Mouse (Mus musculus) spleen, postnatal 10 days (tissue): Measurements from ENCODE around the gene Gsk3b.

Experiments used
- DNase-seq, 2 experiments: peaks; one replicate each; pipeline ENCODE4 v3.0.0; 2021 to 2022; ENCODE audit warnings: low spot score in 2 of 2

Gene Gsk3b

GRCm38 (mm10) chr16:38280951-38281350, 192.2 kb downstream of the Gsk3b start:
- DNase-seq = no peak

- DNase-seq = no peak
These were observed 193.9 kb downstream of the Gsk3b start for GRCm38 (mm10) chr16:38282559-38283160.

GRCm38 (mm10) chr16:38283300-38283699, 194.5 kb downstream of the Gsk3b start:
- DNase-seq = no peak

GRCm38 (mm10) chr16:38285801-38286200, 197.0 kb downstream of the Gsk3b start:
- DNase-seq = no peak

GRCm38 (mm10) chr16:38286541-38286940, 197.7 kb downstream of the Gsk3b start:
- DNase-seq = no peak

- DNase-seq = no peak
These were observed 198.6 kb downstream of the Gsk3b start for GRCm38 (mm10) chr16:38287357-38287756.

- DNase-seq = no peak
These were observed 199.0 kb downstream of the Gsk3b start for GRCm38 (mm10) chr16:38287762-38288161.

GRCm38 (mm10) chr16:38288851-38289250, 200.1 kb downstream of the Gsk3b start:
- no peak for DNase-seq

- DNase-seq = no peak
These were observed 201.3 kb downstream of the Gsk3b start for GRCm38 (mm10) chr16:38290151-38290550.

GRCm38 (mm10) chr16:38294685-38295348, 206.0 kb downstream of the Gsk3b start, which contains the start of gene Nr1i2:
Gene Nr1i2, minus strand, starts transcription at chr16:38294824.
- DNase-seq = no peak

- DNase-seq = no peak
These were observed 206.6 kb downstream of the Gsk3b start for GRCm38 (mm10) chr16:38295349-38295930.
